Mouse (Mus musculus): ENCODE measurements around the gene Amz2. TPM values are rescaled to one million over a fixed set of nuclear protein-coding genes. Genes with fewer than 3 reads are reported as not detected.

Gene Amz2
- polyA plus RNA-seq, 1 experiment from 2014 or later: 46.5 TPM

DNA sequence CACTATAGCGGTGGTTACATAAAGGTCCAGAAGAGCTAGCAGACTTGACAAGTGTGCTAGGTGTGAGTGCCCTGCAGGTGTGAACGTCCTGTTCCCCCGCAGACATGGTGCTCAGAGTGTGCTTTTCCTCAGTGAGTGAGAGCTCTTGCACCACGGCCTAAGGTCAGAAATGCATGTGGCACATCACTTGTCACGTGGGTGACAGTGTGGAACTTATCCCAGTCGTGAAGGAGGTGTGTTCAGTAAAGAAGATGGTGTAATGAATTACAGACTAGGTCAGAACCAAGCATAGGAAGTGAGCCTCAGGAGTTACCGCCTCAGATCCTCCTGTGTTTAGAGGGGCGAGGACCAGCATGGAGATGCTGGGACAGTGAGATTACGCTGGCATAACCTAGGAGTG lies 30.5 kb upstream of the Amz2 start:
- H3K27ac ChIP-seq (replicated peaks): no peak overlapping the region
- WGBS: 86% methylated on average over 9 of the region's 9 CpGs
- no peaks in the 10 kb centered on the region for H3K9me3 ChIP-seq (replicated peaks)
- no peaks in the 10 kb centered on the region for H3K27me3 ChIP-seq
- no peak overlapping the region for H3K9ac ChIP-seq
- H3K4me1 ChIP-seq: no peaks in the 10 kb centered on the region
- H3K4me3 ChIP-seq (replicated peaks): no peak overlapping the region
- H3K4me2 ChIP-seq (replicated peaks): no peak overlapping the region
- H3K36me3 ChIP-seq: peaks cover 34% of the 10 kb centered on the region
- ATAC-seq (ENCODE audit: insufficient number of reproducible peaks, low FRiP score, low TSS enrichment, low read depth): no peak; the same call in 1 of the 2 replicates

DNA sequence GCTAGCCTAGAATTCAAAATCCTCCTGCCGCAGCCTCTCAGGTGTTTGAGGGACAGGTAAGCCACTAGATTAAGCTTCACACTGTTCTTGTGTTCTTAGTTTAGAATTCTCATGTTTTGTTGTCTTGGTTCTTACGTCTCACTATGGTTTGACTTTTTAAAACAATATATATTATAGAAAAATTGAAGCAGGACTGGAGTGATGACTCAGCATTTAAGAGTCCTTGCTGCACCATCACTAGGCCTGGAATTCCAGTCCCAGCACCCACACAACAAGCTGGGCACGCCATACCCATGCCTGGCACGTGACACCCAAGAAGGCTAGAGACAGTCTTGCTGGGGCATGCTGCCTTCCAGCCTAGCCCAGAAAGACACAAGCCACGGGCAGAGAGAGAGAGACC lies 19.3 kb upstream of the Amz2 start:
- H3K36me3 ChIP-seq: no peaks in the 10 kb centered on the region
- H3K4me2 ChIP-seq (replicated peaks): no peak overlapping the region
- WGBS: 81% methylated on average over 5 of the region's 5 CpGs
- H3K27ac ChIP-seq (replicated peaks): no peak overlapping the region
- no peaks in the 10 kb centered on the region for H3K27me3 ChIP-seq
- no peak for ATAC-seq (ENCODE audit: insufficient number of reproducible peaks, low FRiP score, low TSS enrichment, low read depth)
- no peaks in the 10 kb centered on the region for H3K9me3 ChIP-seq (replicated peaks)
- no peaks in the 10 kb centered on the region for H3K4me1 ChIP-seq
- no peak overlapping the region for H3K9ac ChIP-seq
- H3K4me3 ChIP-seq (replicated peaks): no peak overlapping the region

DNA sequence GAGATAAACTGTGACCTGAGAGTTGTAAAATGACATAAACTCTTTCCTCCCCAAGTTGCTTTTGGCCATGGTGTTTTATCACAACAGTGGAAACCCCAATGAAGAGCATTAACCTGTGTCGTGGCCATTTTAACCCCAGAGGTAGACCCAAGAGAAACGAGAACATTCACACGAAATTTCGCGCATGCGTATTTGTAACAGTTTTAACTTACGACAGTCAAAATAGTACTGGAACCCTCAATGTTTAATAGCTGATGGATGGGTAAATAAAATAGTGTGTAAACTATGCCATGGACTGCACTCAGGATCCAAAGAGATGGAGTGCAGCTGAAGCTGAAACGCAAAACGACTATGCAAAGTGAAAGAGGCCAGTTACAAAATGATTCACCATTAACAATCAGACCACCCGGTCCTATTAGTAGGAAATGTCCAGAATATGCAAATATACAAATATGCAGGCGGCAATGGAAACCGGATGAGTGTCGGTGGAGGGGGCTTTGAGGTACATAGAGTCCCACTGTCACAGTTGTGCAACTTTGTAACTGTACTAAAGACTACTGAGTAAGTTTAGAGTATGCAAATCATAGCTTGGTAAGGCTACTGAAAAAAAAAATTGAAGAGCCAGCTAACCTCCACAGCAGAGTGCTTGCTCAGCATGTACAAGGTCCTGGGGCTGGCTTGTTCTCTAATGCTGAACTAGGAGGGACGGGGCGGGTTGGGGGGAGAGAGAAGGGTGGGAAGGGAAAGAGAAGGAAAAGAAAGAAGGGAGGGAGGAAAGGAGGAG lies 15.4 kb upstream of the Amz2 start:
- no peak overlapping the region for H3K4me2 ChIP-seq (replicated peaks)
- H3K9ac ChIP-seq: no peak overlapping the region
- WGBS: 88% methylated on average over 15 of the region's 15 CpGs
- H3K4me1 ChIP-seq: no peaks in the 10 kb centered on the region
- no peak overlapping the region for H3K27ac ChIP-seq (replicated peaks)
- ATAC-seq (ENCODE audit: insufficient number of reproducible peaks, low FRiP score, low TSS enrichment, low read depth): no peak
- H3K27me3 ChIP-seq: no peaks in the 10 kb centered on the region
- H3K9me3 ChIP-seq (replicated peaks): no peaks in the 10 kb centered on the region
- no peak overlapping the region for H3K4me3 ChIP-seq (replicated peaks)
- no peaks in the 10 kb centered on the region for H3K36me3 ChIP-seq

DNA sequence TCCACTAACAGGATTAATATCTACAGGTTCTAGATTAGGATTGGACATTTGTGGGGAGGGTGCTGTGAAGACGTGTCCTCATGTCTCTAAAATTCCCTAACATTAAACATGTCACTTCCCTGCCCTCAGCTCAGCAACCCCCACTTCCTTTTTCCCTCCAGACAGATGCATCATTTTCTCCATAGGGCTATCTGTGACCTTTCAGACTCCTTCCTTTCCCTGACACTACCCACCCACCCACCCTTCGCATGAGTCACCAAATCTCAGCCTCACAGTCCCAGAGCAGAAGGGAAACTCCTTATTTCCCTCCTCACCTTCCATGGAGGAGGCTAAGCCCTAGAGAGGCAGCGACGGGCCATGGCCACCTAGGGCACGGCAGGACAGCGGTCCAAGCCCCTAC lies 12.1 kb upstream of the Amz2 start, which contains the start of gene 9930022D16Rik:
Gene 9930022D16Rik (plus strand): TSS at position 301 of the 400 bp plus-strand sequence.
- ATAC-seq (ENCODE audit: insufficient number of reproducible peaks, low FRiP score, low TSS enrichment, low read depth): no peak
- H3K27ac ChIP-seq (replicated peaks): no peak within 1 kb of the TSS
- no peaks in the 10 kb centered on the region for H3K9me3 ChIP-seq (replicated peaks)
- H3K4me1 ChIP-seq: no peaks in the 10 kb centered on the region
- 82% methylated on average over 6 of the region's 6 CpGs for WGBS
- H3K27me3 ChIP-seq: no peaks in the 10 kb centered on the region
- no peak within 1 kb of the TSS for H3K4me3 ChIP-seq (replicated peaks)
- H3K9ac ChIP-seq: no peak within 1 kb of the TSS
- no peaks in the 10 kb centered on the region for H3K36me3 ChIP-seq
- no peak within 1 kb of the TSS for H3K4me2 ChIP-seq (replicated peaks)

DNA sequence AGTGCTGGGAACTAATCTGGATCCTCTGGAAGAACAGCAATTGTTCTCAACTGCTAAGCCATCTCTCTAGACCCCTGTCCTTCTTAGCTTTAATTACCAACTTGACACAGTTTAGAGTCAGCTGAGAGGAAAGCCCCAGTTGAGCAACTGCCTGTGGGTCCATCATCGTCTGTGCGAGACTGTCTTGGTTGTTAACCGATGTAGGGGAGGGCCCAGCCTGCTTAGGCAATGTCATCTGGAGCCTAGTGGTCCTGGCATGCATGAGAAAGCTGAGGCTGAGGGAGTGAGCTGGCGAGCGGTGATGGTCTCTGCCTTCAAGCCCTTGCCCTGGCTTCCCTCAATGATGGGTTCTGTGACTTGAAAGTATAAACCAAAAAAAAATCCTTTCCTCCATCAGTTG lies 10.9 kb upstream of the Amz2 start:
- Histone ChIP-seq H3K4me3 (replicated peaks) (no peak overlapping the region), H3K27me3 (no peaks in the 10 kb centered on the region), H3K9ac (no peak overlapping the region), H3K36me3 (no peaks in the 10 kb centered on the region), H3K27ac (replicated peaks) (no peak overlapping the region), H3K4me1 (no peaks in the 10 kb centered on the region), H3K4me2 (replicated peaks) (no peak overlapping the region), H3K9me3 (replicated peaks) (no peaks in the 10 kb centered on the region)
- ATAC-seq (ENCODE audit: insufficient number of reproducible peaks, low FRiP score, low TSS enrichment, low read depth): no peak
- WGBS: 87% methylated on average over 5 of the region's 5 CpGs

DNA sequence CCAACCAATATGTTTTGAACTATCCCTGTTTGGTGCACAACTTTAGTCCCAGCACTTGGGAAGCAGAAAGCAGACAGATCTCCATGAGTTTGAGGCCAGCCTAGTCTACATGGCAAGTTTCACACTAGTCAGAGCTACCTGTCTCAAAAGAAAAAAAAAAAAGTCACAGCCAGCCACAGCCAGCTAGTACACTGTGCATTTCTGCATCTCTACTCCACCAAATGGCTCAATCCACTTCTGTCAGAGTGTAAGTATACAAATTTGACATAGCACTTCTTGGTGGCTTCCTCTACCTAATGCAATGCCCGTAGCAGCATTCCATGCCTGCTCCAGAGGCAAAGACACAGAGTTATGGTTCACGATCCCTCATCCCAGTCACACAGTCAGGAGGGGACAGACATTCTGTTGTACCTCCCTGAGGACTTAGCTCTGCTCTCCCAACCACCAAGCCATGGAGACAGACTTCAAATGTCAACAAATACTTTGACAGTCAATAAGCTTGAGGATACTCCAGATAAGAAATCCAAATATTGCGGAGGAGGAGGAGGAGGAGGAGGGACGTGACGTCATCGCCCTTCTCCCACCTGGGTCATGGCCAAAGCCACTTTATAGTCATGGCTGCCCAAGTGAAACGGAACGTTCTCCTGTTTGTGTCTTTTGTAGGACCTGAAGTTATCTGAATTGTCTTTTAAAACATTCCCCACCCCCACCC lies 8.9 kb upstream of the Amz2 start:
- Histone ChIP-seq H3K27me3 (no peaks in the 10 kb centered on the region), H3K4me1 (no peaks in the 10 kb centered on the region), H3K4me2 (replicated peaks) (no peak overlapping the region), H3K27ac (replicated peaks) (no peak overlapping the region), H3K36me3 (no peaks in the 10 kb centered on the region), H3K9me3 (replicated peaks) (no peaks in the 10 kb centered on the region), H3K9ac (no peak overlapping the region), H3K4me3 (replicated peaks) (no peak overlapping the region)
- 80% methylated on average over 8 of the region's 8 CpGs for WGBS
- no peak for ATAC-seq (ENCODE audit: insufficient number of reproducible peaks, low FRiP score, low TSS enrichment, low read depth)

DNA sequence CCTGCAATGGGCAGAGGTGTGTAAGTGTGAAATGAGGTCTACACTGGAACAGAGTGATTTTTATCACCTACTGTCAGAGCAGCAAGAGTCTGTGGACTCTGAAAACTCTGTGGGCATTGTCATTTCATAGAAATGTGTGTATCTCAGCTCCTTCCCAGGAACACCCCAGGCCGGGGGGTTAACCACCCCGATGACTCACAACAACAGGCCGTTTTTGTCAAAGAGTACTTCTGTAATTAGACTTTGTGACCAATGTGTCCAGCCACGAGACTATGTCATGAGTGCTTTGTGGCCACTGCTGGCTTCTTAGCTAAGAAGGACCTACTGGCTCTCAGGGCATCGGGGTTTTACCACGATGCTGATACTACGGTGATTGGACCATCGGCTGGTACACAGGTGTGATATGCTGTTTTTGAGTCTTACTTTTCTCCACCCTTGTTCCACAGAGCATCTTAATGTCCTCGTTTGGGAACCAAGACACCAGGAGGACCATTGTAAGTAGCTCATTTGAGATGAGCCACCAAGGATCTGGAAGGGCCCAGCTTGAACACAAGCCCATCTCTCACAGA lies 8.2 kb upstream of the Amz2 start:
- Histone ChIP-seq H3K9ac (no peak overlapping the region), H3K4me2 (replicated peaks) (no peak overlapping the region), H3K4me3 (replicated peaks) (no peak overlapping the region), H3K36me3 (no peaks in the 10 kb centered on the region), H3K27ac (replicated peaks) (no peak overlapping the region), H3K27me3 (no peaks in the 10 kb centered on the region), H3K9me3 (replicated peaks) (no peaks in the 10 kb centered on the region), H3K4me1 (no peaks in the 10 kb centered on the region)
- ATAC-seq (ENCODE audit: insufficient number of reproducible peaks, low FRiP score, low TSS enrichment, low read depth): no peak
- 88% methylated on average over 9 of the region's 9 CpGs for WGBS

DNA sequence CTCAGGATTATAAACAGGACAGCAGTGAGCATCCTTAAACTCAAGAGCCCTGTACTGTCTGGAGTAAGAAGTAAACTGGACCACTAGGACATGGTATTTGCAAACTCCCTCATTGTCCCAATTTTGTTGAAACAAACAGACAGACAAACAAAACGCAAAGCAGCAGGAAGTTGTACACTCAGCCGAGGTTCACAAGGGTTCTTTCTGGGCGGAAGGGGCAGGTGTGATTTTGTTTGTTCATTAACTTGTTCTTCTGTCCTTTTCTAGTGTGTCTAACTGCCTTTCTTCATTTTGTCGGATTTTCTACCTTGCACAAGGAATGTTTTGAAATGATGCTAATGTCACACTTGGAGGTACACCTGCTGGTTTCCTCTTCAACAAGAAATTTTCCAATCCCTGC lies 6.3 kb upstream of the Amz2 start:
- 47% methylated on average over 4 of the region's 4 CpGs for WGBS
- Histone ChIP-seq H3K4me2 (replicated peaks) (no peak overlapping the region), H3K4me3 (replicated peaks) (no peak overlapping the region), H3K9me3 (replicated peaks) (no peaks in the 10 kb centered on the region), H3K9ac (no peak overlapping the region), H3K36me3 (no peaks in the 10 kb centered on the region), H3K27me3 (no peaks in the 10 kb centered on the region), H3K4me1 (no peaks in the 10 kb centered on the region), H3K27ac (replicated peaks) (no peak overlapping the region)
- no peak for ATAC-seq (ENCODE audit: insufficient number of reproducible peaks, low FRiP score, low TSS enrichment, low read depth)

DNA sequence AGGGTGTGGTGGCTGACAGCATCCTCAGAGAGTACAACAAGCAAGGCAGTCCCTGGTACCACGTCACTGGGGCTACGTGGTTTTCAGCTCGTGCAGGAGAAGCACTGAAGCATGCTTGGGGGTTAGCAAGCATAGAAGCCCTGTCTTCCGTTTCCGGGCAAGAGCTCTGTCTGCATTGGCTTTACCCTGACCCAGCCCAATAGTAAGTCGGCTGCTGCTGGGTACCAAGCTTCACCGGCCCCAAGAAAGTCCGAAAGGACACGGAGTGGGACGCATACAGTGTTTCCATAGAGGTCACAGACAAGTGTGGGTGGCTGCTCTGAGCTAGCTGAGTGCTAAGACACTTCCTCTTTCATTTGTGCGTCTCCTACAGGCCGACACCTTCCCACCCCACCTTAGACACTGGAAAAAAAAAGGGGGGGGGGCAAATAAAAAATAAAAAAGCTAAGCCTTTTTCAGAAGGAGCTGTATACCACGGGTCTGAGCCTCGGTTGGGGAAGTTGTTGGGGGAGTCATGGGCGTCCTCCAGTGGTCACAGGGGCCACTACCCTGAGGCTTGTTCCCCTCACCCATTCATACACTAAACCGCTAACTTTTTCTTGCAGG lies 5.7 kb upstream of the Amz2 start:
- no peaks in the 10 kb centered on the region for H3K36me3 ChIP-seq
- no peak for ATAC-seq (ENCODE audit: insufficient number of reproducible peaks, low FRiP score, low TSS enrichment, low read depth)
- 42% methylated on average over 16 of the region's 16 CpGs for WGBS
- 0 out of 2 replicates have a peak, but pooled peaks cover under 1% of the 10 kb centered on the region for H3K4me1 ChIP-seq
- H3K9ac ChIP-seq: no peak overlapping the region
- no peak overlapping the region for H3K27ac ChIP-seq (replicated peaks)
- H3K4me3 ChIP-seq (replicated peaks): no peak overlapping the region
- H3K4me2 ChIP-seq (replicated peaks): no peak overlapping the region
- no peaks in the 10 kb centered on the region for H3K9me3 ChIP-seq (replicated peaks)
- H3K27me3 ChIP-seq: no peaks in the 10 kb centered on the region

DNA sequence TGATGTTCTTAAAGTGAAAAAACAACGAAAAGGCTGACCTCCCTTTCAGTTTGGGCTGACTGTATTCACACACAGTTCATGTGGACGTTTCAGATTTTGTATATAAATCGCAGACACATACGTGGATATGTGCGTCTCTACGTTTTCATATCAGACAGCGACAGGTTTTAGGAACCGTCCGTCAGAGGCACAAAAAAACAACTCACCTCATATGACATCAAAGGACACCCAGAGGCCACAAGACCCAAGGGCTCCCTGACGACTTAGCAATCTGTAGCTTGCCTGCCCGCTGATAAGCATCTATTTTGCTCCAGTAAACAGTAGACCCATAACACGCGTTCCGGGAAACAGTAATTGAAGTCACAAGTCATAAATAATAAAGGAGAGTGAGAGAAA lies 5.2 kb upstream of the Amz2 start:
- no peaks in the 10 kb centered on the region for H3K36me3 ChIP-seq
- H3K4me1 ChIP-seq: 0 out of 2 replicates have a peak, but pooled peaks cover 6% of the 10 kb centered on the region
- no peaks in the 10 kb centered on the region for H3K9me3 ChIP-seq (replicated peaks)
- no peak overlapping the region for H3K27ac ChIP-seq (replicated peaks)
- WGBS: 78% methylated on average over 14 of the region's 14 CpGs
- no peak overlapping the region for H3K9ac ChIP-seq
- no peak overlapping the region for H3K4me3 ChIP-seq (replicated peaks)
- no peak overlapping the region for H3K4me2 ChIP-seq (replicated peaks)
- ATAC-seq (ENCODE audit: insufficient number of reproducible peaks, low FRiP score, low TSS enrichment, low read depth): no peak
- no peaks in the 10 kb centered on the region for H3K27me3 ChIP-seq

DNA sequence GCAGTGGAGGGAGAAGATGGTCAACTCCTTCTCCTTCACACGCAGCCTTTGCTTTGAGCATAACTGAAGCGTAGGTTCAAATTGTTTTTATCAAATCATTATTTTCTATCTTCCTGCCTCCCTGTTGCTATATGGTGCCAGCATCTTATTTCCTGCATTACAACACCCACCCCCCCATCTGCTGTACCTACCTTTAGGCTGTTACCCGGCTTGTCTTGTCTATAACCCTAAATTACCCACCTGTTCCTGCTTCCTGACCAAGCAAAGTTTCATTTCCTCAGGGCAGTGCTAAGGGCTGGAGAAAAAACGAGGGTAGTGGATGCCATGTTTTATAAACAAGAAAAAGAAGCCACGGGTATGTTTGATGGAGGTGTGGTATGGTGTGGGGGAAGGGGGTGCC lies 4.5 kb upstream of the Amz2 start:
- Histone ChIP-seq H3K4me2 (replicated peaks) (no peak overlapping the region), H3K27me3 (no peaks in the 10 kb centered on the region), H3K36me3 (no peaks in the 10 kb centered on the region), H3K9ac (no peak overlapping the region), H3K4me1 (0 out of 2 replicates have a peak, but pooled peaks cover 6% of the 10 kb centered on the region), H3K9me3 (replicated peaks) (no peaks in the 10 kb centered on the region), H3K4me3 (replicated peaks) (no peak overlapping the region), H3K27ac (replicated peaks) (no peak overlapping the region)
- 68% methylated on average over 5 of the region's 5 CpGs for WGBS
- ATAC-seq (ENCODE audit: insufficient number of reproducible peaks, low FRiP score, low TSS enrichment, low read depth): no peak

Data from embryonic facial prominence, embryonic 15.5 days (tissue).